Mouse (Mus musculus): ENCODE measurements around the gene Immp2l. TPM values are rescaled to one million over a fixed set of nuclear protein-coding genes. Genes with fewer than 3 reads are reported as not detected.

The Immp2l gene
- total and polyA plus RNA-seq, 2 experiments = 35.8 to 133 TPM

- TF ChIP-seq CTCF (IDR thresholded peaks at IDR 0.05; ENCODE audit: low read depth, low read length) (no peak), POLR2A (IDR thresholded peaks at IDR 0.05; ENCODE audit: extremely low read depth, insufficient read depth, low read length) (no peak)
- Histone ChIP-seq H3K4me1 (ENCODE audit: control insufficient read depth, insufficient read depth, low read length) (no peaks in the 10 kb centered on the region), H3K36me3 (ENCODE audit: control insufficient read depth, insufficient read depth, low read length) (no peaks in the 10 kb centered on the region), H3K79me2 (ENCODE audit: control insufficient read depth, insufficient read depth, low read length) (no peaks in the 10 kb centered on the region), H3K9ac (ENCODE audit: low read depth, low read length) (no peak overlapping the region), H3K27me3 (ENCODE audit: control insufficient read depth, insufficient read depth, low read length) (no peaks in the 10 kb centered on the region), H3K4me3 (ENCODE audit: insufficient read depth, low read depth, low read length) (no peak overlapping the region), H3K27ac (replicated peaks; ENCODE audit: insufficient read depth, low read depth, low read length) (no peak overlapping the region)
- DNase-seq (ENCODE audit: extremely low read depth, low read depth, low spot score) = no peak
- 95% methylated on average over 1 of the region's 1 CpGs for WGBS
Observed at GRCm38 (mm10) chr12:41669481-41669880, 645.6 kb downstream of the Immp2l start.

- no peaks in the 10 kb centered on the region for H3K27me3 ChIP-seq (ENCODE audit: control insufficient read depth, insufficient read depth, low read length)
- no peak for TF ChIP-seq POLR2A (IDR thresholded peaks at IDR 0.05; ENCODE audit: extremely low read depth, insufficient read depth, low read length)
- no peak for TF ChIP-seq CTCF (IDR thresholded peaks at IDR 0.05; ENCODE audit: low read depth, low read length)
- H3K36me3 ChIP-seq (ENCODE audit: control insufficient read depth, insufficient read depth, low read length) = no peaks in the 10 kb centered on the region
- no peak for DNase-seq (ENCODE audit: extremely low read depth, low read depth, low spot score)
- 54% methylated on average over 2 of the region's 2 CpGs for WGBS
- no peaks in the 10 kb centered on the region for H3K79me2 ChIP-seq (ENCODE audit: control insufficient read depth, insufficient read depth, low read length)
- H3K27ac ChIP-seq (replicated peaks; ENCODE audit: insufficient read depth, low read depth, low read length) = no peak overlapping the region
- H3K4me1 ChIP-seq (ENCODE audit: control insufficient read depth, insufficient read depth, low read length) = no peaks in the 10 kb centered on the region
- H3K9ac ChIP-seq (ENCODE audit: low read depth, low read length) = no peak overlapping the region
- no peak overlapping the region for H3K4me3 ChIP-seq (ENCODE audit: insufficient read depth, low read depth, low read length)
Observed at GRCm38 (mm10) chr12:41674861-41675260, 651.0 kb downstream of the Immp2l start.

- Histone ChIP-seq H3K9ac (ENCODE audit: low read depth, low read length) (no peak overlapping the region), H3K79me2 (ENCODE audit: control insufficient read depth, insufficient read depth, low read length) (no peaks in the 10 kb centered on the region), H3K4me1 (ENCODE audit: control insufficient read depth, insufficient read depth, low read length) (no peaks in the 10 kb centered on the region), H3K36me3 (ENCODE audit: control insufficient read depth, insufficient read depth, low read length) (no peaks in the 10 kb centered on the region), H3K27ac (replicated peaks; ENCODE audit: insufficient read depth, low read depth, low read length) (no peak overlapping the region), H3K27me3 (ENCODE audit: control insufficient read depth, insufficient read depth, low read length) (no peaks in the 10 kb centered on the region), H3K4me3 (ENCODE audit: insufficient read depth, low read depth, low read length) (no peak overlapping the region)
- DNase-seq (ENCODE audit: extremely low read depth, low read depth, low spot score) = no peak
- TF ChIP-seq POLR2A (IDR thresholded peaks at IDR 0.05; ENCODE audit: extremely low read depth, insufficient read depth, low read length) = no peak
- TF ChIP-seq CTCF (IDR thresholded peaks at IDR 0.05; ENCODE audit: low read depth, low read length) = no peak
- WGBS = 93% methylated on average over 1 of the region's 1 CpGs
Observed at GRCm38 (mm10) chr12:41680141-41680540, 656.3 kb downstream of the Immp2l start.

- H3K27ac ChIP-seq (replicated peaks; ENCODE audit: insufficient read depth, low read depth, low read length) = no peak overlapping the region
- no peaks in the 10 kb centered on the region for H3K27me3 ChIP-seq (ENCODE audit: control insufficient read depth, insufficient read depth, low read length)
- no peaks in the 10 kb centered on the region for H3K36me3 ChIP-seq (ENCODE audit: control insufficient read depth, insufficient read depth, low read length)
- H3K9ac ChIP-seq (ENCODE audit: low read depth, low read length) = no peak overlapping the region
- WGBS = 65% methylated on average over 1 of the region's 1 CpGs
- no peak for DNase-seq (ENCODE audit: extremely low read depth, low read depth, low spot score)
- no peaks in the 10 kb centered on the region for H3K79me2 ChIP-seq (ENCODE audit: control insufficient read depth, insufficient read depth, low read length)
- TF ChIP-seq POLR2A (IDR thresholded peaks at IDR 0.05; ENCODE audit: extremely low read depth, insufficient read depth, low read length) = no peak
- TF ChIP-seq CTCF (IDR thresholded peaks at IDR 0.05; ENCODE audit: low read depth, low read length) = no peak
- H3K4me3 ChIP-seq (ENCODE audit: insufficient read depth, low read depth, low read length) = no peak overlapping the region
- no peaks in the 10 kb centered on the region for H3K4me1 ChIP-seq (ENCODE audit: control insufficient read depth, insufficient read depth, low read length)
Observed at GRCm38 (mm10) chr12:41682141-41682540, 658.3 kb downstream of the Immp2l start.

GRCm38 (mm10) chr12:41689809-41690208 lies 665.9 kb downstream of the Immp2l start:
- Histone ChIP-seq H3K9ac (ENCODE audit: low read depth, low read length) (no peak overlapping the region), H3K4me1 (ENCODE audit: control insufficient read depth, insufficient read depth, low read length) (no peaks in the 10 kb centered on the region), H3K79me2 (ENCODE audit: control insufficient read depth, insufficient read depth, low read length) (no peaks in the 10 kb centered on the region), H3K27me3 (ENCODE audit: control insufficient read depth, insufficient read depth, low read length) (no peaks in the 10 kb centered on the region), H3K4me3 (ENCODE audit: insufficient read depth, low read depth, low read length) (no peak overlapping the region), H3K27ac (replicated peaks; ENCODE audit: insufficient read depth, low read depth, low read length) (no peak overlapping the region), H3K36me3 (ENCODE audit: control insufficient read depth, insufficient read depth, low read length) (no peaks in the 10 kb centered on the region)
- WGBS = 92% methylated on average over 3 of the region's 3 CpGs
- TF ChIP-seq POLR2A (IDR thresholded peaks at IDR 0.05; ENCODE audit: extremely low read depth, insufficient read depth, low read length) = no peak
- TF ChIP-seq CTCF (IDR thresholded peaks at IDR 0.05; ENCODE audit: low read depth, low read length) = no peak
- no peak for DNase-seq (ENCODE audit: extremely low read depth, low read depth, low spot score)

GRCm38 (mm10) chr12:41710608-41711007 lies 686.7 kb downstream of the Immp2l start:
- no peak for DNase-seq (ENCODE audit: extremely low read depth, low read depth, low spot score)
- WGBS = 84% methylated on average over 2 of the region's 2 CpGs
- Histone ChIP-seq H3K9ac (ENCODE audit: low read depth, low read length) (no peak overlapping the region), H3K79me2 (ENCODE audit: control insufficient read depth, insufficient read depth, low read length) (no peaks in the 10 kb centered on the region), H3K27me3 (ENCODE audit: control insufficient read depth, insufficient read depth, low read length) (no peaks in the 10 kb centered on the region), H3K4me1 (ENCODE audit: control insufficient read depth, insufficient read depth, low read length) (no peaks in the 10 kb centered on the region), H3K36me3 (ENCODE audit: control insufficient read depth, insufficient read depth, low read length) (no peaks in the 10 kb centered on the region), H3K27ac (replicated peaks; ENCODE audit: insufficient read depth, low read depth, low read length) (no peak overlapping the region), H3K4me3 (ENCODE audit: insufficient read depth, low read depth, low read length) (no peak overlapping the region)
- TF ChIP-seq POLR2A (IDR thresholded peaks at IDR 0.05; ENCODE audit: extremely low read depth, insufficient read depth, low read length) = no peak
- TF ChIP-seq CTCF (IDR thresholded peaks at IDR 0.05; ENCODE audit: low read depth, low read length) = no peak

Data from liver, adult 2 months (tissue).